Mouse (Mus musculus) CH12.LX (cell line): ENCODE data around the gene Rtf2.

Experiments used
- E2F4 ChIP-seq: IDR thresholded peaks from 2 replicates; pipeline ENCODE4 v1.6.1; 2011; ENCODE audit warnings: low read depth, low read length, improper control_type of control experiment; ENCODE audit not compliant: insufficient replicate concordance
- ELF1 ChIP-seq: IDR thresholded peaks from 2 replicates; pipeline ENCODE4 v1.6.1; 2014; ENCODE audit warnings: low read depth, mild to moderate bottlenecking, inconsistent platforms, low read length, improper control_type of control experiment
- EP300 ChIP-seq: IDR thresholded peaks from 2 replicates; pipeline ENCODE4 v1.6.1; 2011; ENCODE audit warnings: low read length, improper control_type of control experiment
- GABPA ChIP-seq: IDR thresholded peaks from 2 replicates; pipeline ENCODE4 v1.6.1; 2012; ENCODE audit warnings: low read depth, low read length, improper control_type of control experiment, inconsistent platforms; ENCODE audit not compliant: insufficient replicate concordance
- NRF1 ChIP-seq: IDR thresholded peaks from 2 replicates; pipeline ENCODE4 v1.6.1; 2014; ENCODE audit warnings: low read depth, mild to moderate bottlenecking, inconsistent platforms, low read length, improper control_type of control experiment, moderate library complexity
- RCOR1 ChIP-seq: conservative IDR thresholded peaks from 2 replicates; pipeline ENCODE4 v1.6.1; 2012; ENCODE audit warnings: low read depth, mild to moderate bottlenecking, inconsistent platforms, low read length, improper control_type of control experiment
- SMC3 ChIP-seq: IDR thresholded peaks from 2 replicates; pipeline ENCODE4 v1.6.1; 2011; ENCODE audit warnings: low read depth, low read length, improper control_type of control experiment

DNA sequence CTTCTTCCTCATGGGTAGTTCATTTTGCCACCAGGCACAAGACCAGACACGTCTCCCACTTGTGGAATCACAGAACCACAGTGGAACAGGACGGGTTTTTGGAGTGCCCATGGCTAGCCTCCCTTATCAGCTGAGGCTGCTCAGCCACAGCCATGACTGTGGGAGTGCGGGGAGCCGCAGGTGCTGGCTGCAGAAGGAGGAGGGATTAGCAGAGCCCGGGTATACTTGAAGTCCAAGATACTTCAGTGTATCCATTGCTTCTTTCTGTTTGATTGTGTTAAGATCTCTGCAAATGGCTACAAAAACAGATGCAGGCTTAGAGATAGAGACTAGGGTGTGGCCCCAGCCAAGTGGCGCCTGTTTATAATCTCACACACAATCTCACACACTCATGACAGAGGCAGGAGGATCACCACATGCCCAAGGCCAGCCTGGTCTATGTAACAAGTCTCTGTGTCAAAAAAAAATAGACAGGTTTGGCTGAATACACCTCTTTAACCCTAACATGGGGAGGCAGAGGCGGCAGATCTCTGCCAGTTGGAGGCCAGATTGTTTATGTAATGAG is 60.5 kb downstream of the Rtf2 start:
- TF ChIP-seq GABPA (no peak), SMC3 (no peak), ELF1 (no peak), NRF1 (no peak), E2F4 (no peak), EP300 (no peak), RCOR1 (no peak)
